Mouse (Mus musculus): Measurements from ENCODE around the gene Hibadh. TPM values are rescaled to one million over a fixed set of nuclear protein-coding genes. Genes with fewer than 3 reads are reported as not detected.
A peak's percentile ranks its signal among the peaks of the same experiment; 100 is the strongest.

Hibadh gene
- polyA plus RNA-seq, 1 experiment from 2014 or later, result 69.2 TPM

DNA sequence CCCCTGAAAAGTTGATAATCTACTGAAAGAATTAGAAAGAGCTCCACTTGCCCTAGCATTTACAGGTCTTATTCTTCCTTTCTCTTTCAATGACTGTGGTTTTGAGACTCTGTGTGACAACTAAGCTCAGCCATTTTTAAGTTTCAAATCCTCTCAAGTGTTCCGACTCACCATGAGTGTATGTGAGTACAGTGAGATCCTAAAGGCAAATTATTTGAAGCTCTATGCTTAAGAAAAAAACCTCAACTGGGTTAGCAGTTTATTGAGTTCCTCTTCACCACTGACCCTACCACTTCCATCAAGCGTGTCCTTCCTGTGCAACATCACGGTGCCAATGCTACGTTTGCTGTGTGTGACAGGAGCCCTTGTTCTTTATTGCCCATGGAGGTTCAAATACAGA lies 9.6 kb downstream of the Hibadh start:
- WGBS, result 93% methylated on average over 4 of the region's 4 CpGs
- Histone ChIP-seq H3K9me3 (ENCODE audit: control insufficient read depth, low read length) (no peaks in the 10 kb centered on the region), H3K4me2 (ENCODE audit: low read length) (no peak overlapping the region), H3K36me3 (ENCODE audit: control insufficient read depth, insufficient read depth, low read length) (peaks cover 22% of the 10 kb centered on the region), H3K27ac (ENCODE audit: low read depth) (no peak overlapping the region), H3K4me1 (replicated peaks; ENCODE audit: control insufficient read depth, insufficient read depth, low read length) (no peaks in the 10 kb centered on the region), H3K9ac (ENCODE audit: low read length) (no peak overlapping the region), H3K27me3 (replicated peaks; ENCODE audit: control insufficient read depth, insufficient read depth, low read length) (no peaks in the 10 kb centered on the region), H3K4me3 (ENCODE audit: low read depth, low read length) (no peak overlapping the region)
- DNase-seq (ENCODE audit: low spot score) (no peak), ATAC-seq (replicated peaks; ENCODE audit: low FRiP score, low TSS enrichment, low read depth) (no peak)

DNA sequence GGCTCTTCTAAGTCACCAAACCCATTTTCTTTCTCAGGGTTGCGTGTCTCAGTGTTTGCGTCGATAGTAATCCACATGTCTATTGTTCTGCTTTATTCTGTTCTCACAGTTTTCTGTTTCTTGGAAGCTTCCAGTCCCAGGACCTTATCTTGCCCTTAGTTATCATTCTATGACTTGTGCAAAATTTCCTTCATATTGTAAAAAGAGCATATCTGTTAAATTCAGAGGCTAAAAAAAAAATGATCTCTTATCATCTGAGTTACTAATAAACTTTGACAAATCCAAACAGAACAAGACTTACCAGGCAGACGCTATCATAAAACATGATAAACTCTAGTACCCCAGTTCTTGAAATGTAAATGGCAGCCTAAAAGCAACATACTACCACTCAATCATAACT lies 11.0 kb downstream of the Hibadh start:
- no peak for DNase-seq (ENCODE audit: low spot score)
- no peak overlapping the region for H3K9ac ChIP-seq (ENCODE audit: low read length)
- no peaks in the 10 kb centered on the region for H3K4me1 ChIP-seq (replicated peaks; ENCODE audit: control insufficient read depth, insufficient read depth, low read length)
- no peak overlapping the region for H3K4me2 ChIP-seq (ENCODE audit: low read length)
- peaks cover 22% of the 10 kb centered on the region for H3K36me3 ChIP-seq (ENCODE audit: control insufficient read depth, insufficient read depth, low read length)
- 90% methylated on average over 4 of the region's 4 CpGs for WGBS
- H3K27me3 ChIP-seq (replicated peaks; ENCODE audit: control insufficient read depth, insufficient read depth, low read length), result no peaks in the 10 kb centered on the region
- H3K9me3 ChIP-seq (ENCODE audit: control insufficient read depth, low read length), result no peaks in the 10 kb centered on the region
- no peak for ATAC-seq (replicated peaks; ENCODE audit: low FRiP score, low TSS enrichment, low read depth)
- no peak overlapping the region for H3K27ac ChIP-seq (ENCODE audit: low read depth)
- H3K4me3 ChIP-seq (ENCODE audit: low read depth, low read length), result no peak overlapping the region

DNA sequence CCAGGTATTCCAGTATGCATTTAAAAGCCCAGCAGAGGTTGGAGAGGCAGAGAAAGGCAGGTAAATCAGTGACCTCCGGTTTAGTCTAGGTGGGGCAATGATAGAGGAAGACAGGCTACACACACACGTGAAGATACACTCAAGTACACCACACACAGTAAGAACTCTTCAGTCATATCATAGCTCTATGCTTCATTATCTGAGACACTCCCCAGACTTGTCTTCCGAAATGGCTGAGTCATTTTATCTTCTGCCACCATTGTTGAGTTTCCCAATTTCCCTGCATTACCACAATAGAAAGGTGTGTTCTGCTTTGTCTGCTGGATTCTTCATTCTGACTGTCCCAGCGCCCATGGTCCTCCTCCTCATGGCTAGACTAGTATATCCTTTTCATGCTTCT lies 13.5 kb downstream of the Hibadh start:
- 91% methylated on average over 4 of the region's 4 CpGs for WGBS
- no peaks in the 10 kb centered on the region for H3K9me3 ChIP-seq (ENCODE audit: control insufficient read depth, low read length)
- ATAC-seq (replicated peaks; ENCODE audit: low FRiP score, low TSS enrichment, low read depth) (no peak), DNase-seq (ENCODE audit: low spot score) (no peak)
- H3K27ac ChIP-seq (ENCODE audit: low read depth), result no peak overlapping the region
- H3K4me1 ChIP-seq (replicated peaks; ENCODE audit: control insufficient read depth, insufficient read depth, low read length), result peaks cover 19% of the 10 kb centered on the region
- H3K4me3 ChIP-seq (ENCODE audit: low read depth, low read length), result no peak overlapping the region
- no peaks in the 10 kb centered on the region for H3K27me3 ChIP-seq (replicated peaks; ENCODE audit: control insufficient read depth, insufficient read depth, low read length)
- H3K36me3 ChIP-seq (ENCODE audit: control insufficient read depth, insufficient read depth, low read length), result peaks cover 22% of the 10 kb centered on the region
- no peak overlapping the region for H3K4me2 ChIP-seq (ENCODE audit: low read length)
- H3K9ac ChIP-seq (ENCODE audit: low read length), result no peak overlapping the region

- Histone ChIP-seq H3K27me3 (replicated peaks; ENCODE audit: control insufficient read depth, insufficient read depth, low read length) (no peaks in the 10 kb centered on the region), H3K9me3 (ENCODE audit: control insufficient read depth, low read length) (no peaks in the 10 kb centered on the region), H3K4me2 (ENCODE audit: low read length) (no peak overlapping the region), H3K4me3 (ENCODE audit: low read depth, low read length) (no peak overlapping the region), H3K9ac (ENCODE audit: low read length) (no peak overlapping the region), H3K27ac (ENCODE audit: low read depth) (no peak overlapping the region), H3K36me3 (ENCODE audit: control insufficient read depth, insufficient read depth, low read length) (peaks cover 24% of the 10 kb centered on the region; the same call in 1 of the 2 replicates), H3K4me1 (replicated peaks; ENCODE audit: control insufficient read depth, insufficient read depth, low read length) (peaks cover 24% of the 10 kb centered on the region)
- WGBS, result 93% methylated on average over 3 of the region's 3 CpGs
- ATAC-seq (replicated peaks; ENCODE audit: low FRiP score, low TSS enrichment, low read depth), result no peak
- DNase-seq (ENCODE audit: low spot score), result no peak
Observed at GRCm38 (mm10) chr6:52623741-52624140, 16.4 kb downstream of the Hibadh start.

DNA sequence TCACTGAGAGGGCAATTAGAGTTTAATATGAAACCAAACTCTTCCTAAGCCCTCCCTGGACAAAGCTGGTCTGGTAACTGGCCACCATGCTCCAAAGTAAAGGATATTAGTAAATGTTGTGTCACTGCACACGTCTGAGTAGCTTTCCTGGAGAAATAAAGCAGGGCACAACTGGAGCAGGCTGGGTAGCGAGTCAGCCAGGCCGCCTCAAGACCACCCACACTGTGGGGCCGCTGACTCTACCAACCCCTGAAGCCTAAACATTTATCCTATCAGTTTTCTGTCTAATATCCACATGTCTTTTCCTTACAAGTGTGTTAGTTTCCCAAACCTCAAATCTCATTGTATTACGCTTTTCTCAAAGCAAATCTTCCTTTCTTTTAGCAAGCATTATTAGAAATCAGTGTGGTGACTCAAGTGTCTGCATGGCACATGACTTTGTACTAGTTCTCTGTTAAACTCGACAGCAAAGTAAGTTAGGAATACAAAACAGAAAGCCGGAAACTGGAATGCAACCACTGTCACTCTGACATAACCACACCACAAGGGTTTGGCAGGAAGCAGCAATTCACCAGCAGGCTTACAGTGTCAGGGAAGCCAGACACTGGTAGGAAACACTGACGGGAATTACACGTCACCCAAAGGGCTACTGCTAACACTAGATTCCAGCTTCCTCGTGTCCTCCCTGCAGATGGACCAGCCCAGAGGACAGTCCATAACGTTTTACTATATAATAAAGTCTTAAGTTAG lies 18.3 kb downstream of the Hibadh start:
- Histone ChIP-seq H3K9me3 (ENCODE audit: control insufficient read depth, low read length) (no peaks in the 10 kb centered on the region), H3K27ac (ENCODE audit: low read depth) (peak overlapping the region; percentile 75), H3K4me3 (ENCODE audit: low read depth, low read length) (no peak overlapping the region), H3K36me3 (ENCODE audit: control insufficient read depth, insufficient read depth, low read length) (peaks cover 18% of the 10 kb centered on the region; the same call in 1 of the 2 replicates), H3K4me2 (ENCODE audit: low read length) (0 out of 2 replicates have a peak overlapping the region, but pooled peaks have one; percentile 4), H3K9ac (ENCODE audit: low read length) (no peak overlapping the region), H3K27me3 (replicated peaks; ENCODE audit: control insufficient read depth, insufficient read depth, low read length) (no peaks in the 10 kb centered on the region), H3K4me1 (replicated peaks; ENCODE audit: control insufficient read depth, insufficient read depth, low read length) (peaks cover 24% of the 10 kb centered on the region)
- DNase-seq (ENCODE audit: low spot score), result no peak
- ATAC-seq (replicated peaks; ENCODE audit: low FRiP score, low TSS enrichment, low read depth), result no peak
- 33% methylated on average over 11 of the region's 11 CpGs for WGBS

GRCm38 (mm10) chr6:52620090-52620489 lies 20.1 kb downstream of the Hibadh start:
- no peak for ATAC-seq (replicated peaks; ENCODE audit: low FRiP score, low TSS enrichment, low read depth)
- Histone ChIP-seq H3K9ac (ENCODE audit: low read length) (no peak overlapping the region), H3K27me3 (replicated peaks; ENCODE audit: control insufficient read depth, insufficient read depth, low read length) (no peaks in the 10 kb centered on the region), H3K4me2 (ENCODE audit: low read length) (no peak overlapping the region), H3K36me3 (ENCODE audit: control insufficient read depth, insufficient read depth, low read length) (peaks cover 23% of the 10 kb centered on the region), H3K27ac (ENCODE audit: low read depth) (no peak overlapping the region), H3K4me3 (ENCODE audit: low read depth, low read length) (no peak overlapping the region), H3K4me1 (replicated peaks; ENCODE audit: control insufficient read depth, insufficient read depth, low read length) (peaks cover 24% of the 10 kb centered on the region), H3K9me3 (ENCODE audit: control insufficient read depth, low read length) (no peaks in the 10 kb centered on the region)
- DNase-seq (ENCODE audit: low spot score), result no peak
- 63% methylated on average over 2 of the region's 2 CpGs for WGBS

GRCm38 (mm10) chr6:52609626-52610352 lies 30.4 kb downstream of the Hibadh start:
- Histone ChIP-seq H3K4me3 (ENCODE audit: low read depth, low read length) (no peak overlapping the region), H3K9ac (ENCODE audit: low read length) (no peak overlapping the region), H3K36me3 (ENCODE audit: control insufficient read depth, insufficient read depth, low read length) (0 out of 2 replicates have a peak, but pooled peaks cover 7% of the 10 kb centered on the region), H3K27me3 (replicated peaks; ENCODE audit: control insufficient read depth, insufficient read depth, low read length) (no peaks in the 10 kb centered on the region), H3K4me1 (replicated peaks; ENCODE audit: control insufficient read depth, insufficient read depth, low read length) (no peaks in the 10 kb centered on the region), H3K4me2 (ENCODE audit: low read length) (no peak overlapping the region), H3K9me3 (ENCODE audit: control insufficient read depth, low read length) (no peaks in the 10 kb centered on the region), H3K27ac (ENCODE audit: low read depth) (no peak overlapping the region)
- 57% methylated on average over 6 of the region's 6 CpGs for WGBS
- ATAC-seq (replicated peaks; ENCODE audit: low FRiP score, low TSS enrichment, low read depth) (no peak), DNase-seq (ENCODE audit: low spot score) (no peak)

GRCm38 (mm10) chr6:52608121-52608520 lies 32.1 kb downstream of the Hibadh start:
- H3K27ac ChIP-seq (ENCODE audit: low read depth), result no peak overlapping the region
- H3K9ac ChIP-seq (ENCODE audit: low read length), result no peak overlapping the region
- H3K27me3 ChIP-seq (replicated peaks; ENCODE audit: control insufficient read depth, insufficient read depth, low read length), result no peaks in the 10 kb centered on the region
- H3K4me3 ChIP-seq (ENCODE audit: low read depth, low read length), result no peak overlapping the region
- ATAC-seq (replicated peaks; ENCODE audit: low FRiP score, low TSS enrichment, low read depth) (no peak), DNase-seq (ENCODE audit: low spot score) (no peak)
- WGBS, result 71% methylated on average over 4 of the region's 4 CpGs
- no peaks in the 10 kb centered on the region for H3K9me3 ChIP-seq (ENCODE audit: control insufficient read depth, low read length)
- peaks cover 7% of the 10 kb centered on the region for H3K4me1 ChIP-seq (replicated peaks; ENCODE audit: control insufficient read depth, insufficient read depth, low read length)
- no peak overlapping the region for H3K4me2 ChIP-seq (ENCODE audit: low read length)
- 0 out of 2 replicates have a peak, but pooled peaks cover 7% of the 10 kb centered on the region for H3K36me3 ChIP-seq (ENCODE audit: control insufficient read depth, insufficient read depth, low read length)

Measured in intestine, embryonic 14.5 days (tissue).